Mouse (Mus musculus): Measurements from ENCODE around the gene Prnp. TPM values are rescaled to one million over a fixed set of nuclear protein-coding genes. Genes with fewer than 3 reads are reported as not detected.

Gene Prnp
- polyA plus RNA-seq, 1 experiment from 2014 or later, result 111 TPM

Other genes with a start within 250 kb of the Prnp start
- gene Erv3, start 50.2 kb upstream of the Prnp start, polyA plus RNA-seq (2014; fragmentation: Nextera tagmentation; extraction: Ambion mirVana), result not detected in 2 replicates
- 0.32 TPM in 1 of 2 replicates, not detected in the other for gene Prn, start within 50 bp of the Prnp start, polyA plus RNA-seq (2014; fragmentation: Nextera tagmentation; extraction: Ambion mirVana)
- 13.6 and 14.1 TPM in 2 replicates for gene Prnd, start 40.9 kb downstream of the Prnp start, polyA plus RNA-seq (2014; fragmentation: Nextera tagmentation; extraction: Ambion mirVana)
- gene Rassf2, start 120.3 kb downstream of the Prnp start, polyA plus RNA-seq (2014; fragmentation: Nextera tagmentation; extraction: Ambion mirVana), result 17.9 and 20.3 TPM in 2 replicates
- 19.3 and 25.3 TPM in 2 replicates for gene Slc23a2, start 235.2 kb downstream of the Prnp start, polyA plus RNA-seq (2014; fragmentation: Nextera tagmentation; extraction: Ambion mirVana)

Measured in forebrain, embryonic 14.5 days (tissue).